Mouse (Mus musculus) T-helper 2 cell (primary cell): Measurements from ENCODE around the gene Racgap1.

ENCODE experiments used
- in situ Hi-C: fragments of 300-600 bp; cut with MboI, MseI; formaldehyde crosslinking; loops from one replicate; pipeline ENCODE4 v1.15.1; 2025; ENCODE audit warnings: high pct_unique_total_duplicates

Gene Racgap1

DNA sequence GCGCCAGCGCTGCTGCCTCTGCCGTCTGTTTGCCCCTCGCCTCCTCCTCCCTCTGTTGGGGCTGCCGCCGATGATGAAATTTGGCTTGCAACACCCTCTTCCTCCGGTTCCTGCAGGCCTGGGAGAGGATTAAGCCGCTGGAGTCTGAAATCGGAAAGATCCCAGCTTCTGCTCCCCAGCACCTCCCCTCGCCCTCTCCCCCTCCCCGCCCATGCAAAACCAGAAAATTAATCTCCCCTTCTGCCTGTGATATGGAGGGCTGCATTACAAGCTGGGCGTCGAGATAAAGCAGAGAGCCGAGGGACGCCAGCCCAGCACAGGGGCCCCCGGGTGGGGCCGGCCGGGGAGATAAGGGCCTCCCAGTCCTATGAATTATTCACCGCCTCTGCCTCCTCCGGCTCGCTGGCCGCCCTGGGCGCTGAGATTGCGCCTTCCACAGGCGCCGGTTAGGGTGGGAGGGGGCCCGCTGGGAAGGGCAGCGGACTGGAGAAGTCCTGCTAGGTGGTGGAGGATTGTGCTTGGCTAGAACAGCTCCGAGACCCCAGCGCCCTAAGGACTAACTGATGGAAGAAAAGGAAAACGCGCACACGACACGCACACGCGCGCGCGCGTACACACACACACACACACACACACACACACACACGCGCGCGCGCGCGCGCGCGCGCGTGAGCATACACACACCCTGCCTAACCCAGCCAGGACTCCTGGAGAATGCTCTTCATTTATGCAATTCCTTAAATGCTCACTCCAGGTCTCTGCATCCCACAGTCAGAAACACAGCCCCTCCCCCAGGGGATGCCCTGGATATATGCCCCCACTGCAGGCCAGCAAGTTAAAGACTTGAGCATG, 13.4 kb upstream of the Racgap1 start:
- in situ Hi-C loops, result no loop called here

DNA sequence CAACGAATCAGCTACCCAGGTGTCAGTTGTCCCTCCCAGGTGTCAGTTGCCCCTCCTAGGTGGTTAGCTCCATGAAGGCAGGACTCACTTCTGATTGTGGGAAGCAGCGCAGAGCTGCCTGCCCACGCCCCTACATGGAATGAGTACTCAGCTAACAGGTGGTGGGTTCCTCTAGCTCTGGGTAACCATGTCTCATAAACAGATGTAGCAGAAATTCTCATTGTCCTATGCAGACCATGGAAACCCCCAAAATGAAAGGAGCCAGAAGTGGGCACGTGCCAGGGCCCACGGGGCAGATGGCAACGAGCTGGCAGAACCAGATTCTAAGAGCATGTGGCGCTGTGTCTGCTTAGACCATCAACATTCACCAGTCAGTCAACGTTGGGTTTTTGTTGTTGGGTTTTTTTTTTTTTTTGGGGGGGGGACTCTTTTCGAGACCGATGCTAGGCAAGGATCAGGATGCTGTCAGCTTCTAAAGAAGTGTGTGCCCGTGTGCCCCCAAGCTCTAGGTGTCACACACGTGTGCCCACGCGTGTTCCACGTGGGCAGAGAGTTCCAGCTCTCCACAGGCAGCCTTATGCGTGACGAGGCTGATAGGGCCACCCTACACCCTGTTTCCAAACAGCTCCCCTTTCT, 12.6 kb upstream of the Racgap1 start:
- in situ Hi-C loops, result no loop called here

GRCm38 (mm10) chr15:99662371-99662770, 10.9 kb upstream of the Racgap1 start:
- in situ Hi-C loops, result no loop called here

DNA sequence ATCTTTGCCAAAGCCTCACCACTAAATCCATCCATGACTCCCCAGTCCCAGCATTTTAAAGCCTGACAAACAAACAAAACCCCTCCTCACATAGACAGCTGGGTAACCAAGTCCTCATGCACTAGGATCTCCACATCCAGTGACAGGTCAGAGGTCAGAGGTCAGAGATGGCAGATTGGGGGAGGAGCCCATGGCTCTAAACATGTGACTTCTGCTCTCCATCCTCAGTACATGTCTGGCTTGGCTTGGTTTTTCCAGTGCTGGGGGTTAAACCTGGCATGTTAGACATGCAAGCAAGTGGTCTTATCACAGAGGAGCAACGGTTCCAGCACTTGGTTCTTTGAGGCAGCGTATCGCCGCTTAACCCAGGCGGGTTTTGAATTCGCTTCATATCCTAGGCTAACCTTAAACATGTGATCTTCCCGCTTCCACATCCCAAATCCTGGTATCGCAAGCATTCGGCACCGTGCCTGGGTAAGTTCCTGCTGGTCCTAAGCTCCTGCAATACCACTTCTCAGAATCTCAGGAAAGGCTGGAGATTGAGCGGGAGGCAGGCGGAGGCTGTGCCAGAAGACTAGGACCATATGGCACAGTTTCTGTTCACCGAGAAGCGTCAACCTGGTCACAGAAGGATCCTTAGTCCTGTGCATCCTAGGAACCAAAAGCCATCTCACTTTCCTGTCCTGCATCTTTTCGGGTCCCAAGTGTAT, 9.8 kb upstream of the Racgap1 start:
- in situ Hi-C loops, result no loop called here

DNA sequence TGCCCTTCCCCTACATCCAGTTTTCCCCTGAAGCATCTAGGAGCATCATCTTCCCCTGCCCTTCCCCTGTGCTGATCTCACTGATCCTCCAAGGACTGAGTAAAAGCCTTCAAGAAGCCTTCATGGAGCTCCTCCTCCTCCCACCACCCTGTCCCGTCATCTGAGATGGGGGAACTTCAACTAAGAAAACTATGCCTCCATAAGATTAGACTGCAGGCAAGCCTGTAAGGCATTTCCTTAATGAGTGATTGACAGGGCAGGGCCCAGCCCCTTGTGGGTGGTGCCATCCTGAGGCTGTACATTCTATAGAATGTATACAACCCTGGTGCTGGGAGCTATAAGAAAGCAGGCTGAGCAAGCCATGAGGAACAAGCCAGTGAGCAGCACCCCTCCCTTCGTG, 7.0 kb upstream of the Racgap1 start:
- in situ Hi-C loops, result no loop called here

GRCm38 (mm10) chr15:99655956-99656355, 4.5 kb upstream of the Racgap1 start:
- in situ Hi-C loops, result no loop called here

- in situ Hi-C loops, result no loop called here
Measured at GRCm38 (mm10) chr15:99653876-99654275, 2.4 kb upstream of the Racgap1 start.

DNA sequence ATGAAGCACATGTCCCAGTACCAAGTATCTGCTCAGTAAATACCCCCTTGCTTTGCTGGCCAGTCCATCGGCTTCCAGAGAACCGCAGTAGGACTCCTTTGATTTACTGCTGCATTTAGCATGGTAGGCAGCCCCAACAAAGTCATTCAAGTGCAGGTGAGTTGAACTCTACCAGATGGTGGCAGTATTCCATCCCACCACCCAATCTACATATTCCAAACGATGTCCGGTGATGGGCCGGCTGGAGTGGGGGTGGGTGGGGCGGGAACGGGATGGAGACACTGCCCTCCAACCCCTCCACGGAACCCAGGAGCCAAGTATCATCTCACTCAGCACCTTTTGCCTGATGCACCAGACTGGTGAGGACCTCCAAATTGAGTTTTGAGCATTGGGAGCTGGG, 1.8 kb upstream of the Racgap1 start:
- in situ Hi-C loops, result no loop called here

GRCm38 (mm10) chr15:99651984-99652872, 772 bp upstream of the Racgap1 start:
- in situ Hi-C loops, result no loop called here

DNA sequence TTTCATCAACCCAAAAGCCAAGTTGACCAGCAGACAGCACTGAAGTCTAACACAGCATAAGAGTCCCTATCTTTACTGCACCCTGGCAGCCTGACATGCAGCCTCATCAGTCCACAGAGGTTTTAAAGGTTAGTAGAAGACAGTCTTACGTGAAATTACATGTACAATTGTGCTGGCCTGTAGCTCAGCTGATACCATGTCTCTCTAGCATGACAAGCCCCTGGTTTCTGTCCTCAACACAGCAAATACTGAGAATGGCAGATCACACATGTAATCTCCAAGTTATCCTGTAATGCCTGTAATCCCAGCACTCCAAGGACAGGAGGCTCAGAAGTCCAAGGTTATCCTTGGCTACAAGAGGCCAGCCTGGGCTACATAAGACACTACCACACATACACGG, 1.2 kb downstream of the Racgap1 start:
- in situ Hi-C loops, result no loop called here

GRCm38 (mm10) chr15:99649067-99649761, 2.2 kb downstream of the Racgap1 start:
- in situ Hi-C loops, result no loop called here

GRCm38 (mm10) chr15:99648326-99648725, 3.1 kb downstream of the Racgap1 start:
- in situ Hi-C loops, result no loop called here

GRCm38 (mm10) chr15:99644776-99645175, 6.7 kb downstream of the Racgap1 start:
- in situ Hi-C loops, result no loop called here

DNA sequence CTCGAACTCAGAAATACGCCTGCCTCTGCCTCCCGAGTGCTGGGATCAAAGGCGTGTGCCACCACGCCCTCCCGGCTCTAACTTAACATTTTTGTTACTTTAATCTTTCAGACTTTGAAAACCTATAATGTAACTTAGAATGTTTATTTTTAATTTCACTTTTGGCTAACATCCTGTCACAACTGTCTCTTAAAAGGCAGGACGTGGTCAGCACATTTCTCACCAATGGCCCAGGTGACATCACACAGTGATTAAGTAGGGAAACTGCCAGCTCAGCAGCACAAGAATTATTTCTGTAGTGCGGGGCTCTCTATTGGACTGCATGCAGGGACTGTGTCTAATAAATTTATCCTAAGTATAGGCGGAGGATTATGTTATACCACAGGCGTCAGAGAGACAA, 7.6 kb downstream of the Racgap1 start:
- in situ Hi-C loops, result no loop called here

- in situ Hi-C loops, result no loop called here
Measured at GRCm38 (mm10) chr15:99642622-99643021, 8.8 kb downstream of the Racgap1 start.

DNA sequence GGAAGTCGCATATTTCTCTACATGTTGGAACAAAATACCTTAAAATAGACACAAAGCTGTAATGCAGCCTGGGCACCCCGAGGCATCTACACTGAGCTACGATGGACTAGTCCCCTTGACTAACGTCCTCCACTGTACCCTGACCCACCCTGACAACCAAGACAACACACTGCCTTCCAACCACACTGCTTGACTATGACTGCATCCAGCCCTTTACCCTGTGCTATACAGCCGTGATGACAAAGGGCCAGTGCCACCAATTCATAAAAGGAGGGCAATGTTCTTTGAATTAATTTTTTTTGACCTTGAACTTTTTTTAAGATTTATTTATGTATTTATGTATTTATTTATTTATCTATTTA, 13.4 kb downstream of the Racgap1 start:
- in situ Hi-C loops, result no loop called here

GRCm38 (mm10) chr15:99637405-99638123, 13.9 kb downstream of the Racgap1 start:
- in situ Hi-C loops, result no loop called here

- in situ Hi-C loops, result no loop called here
Measured at GRCm38 (mm10) chr15:99634702-99635101, 16.8 kb downstream of the Racgap1 start.

DNA sequence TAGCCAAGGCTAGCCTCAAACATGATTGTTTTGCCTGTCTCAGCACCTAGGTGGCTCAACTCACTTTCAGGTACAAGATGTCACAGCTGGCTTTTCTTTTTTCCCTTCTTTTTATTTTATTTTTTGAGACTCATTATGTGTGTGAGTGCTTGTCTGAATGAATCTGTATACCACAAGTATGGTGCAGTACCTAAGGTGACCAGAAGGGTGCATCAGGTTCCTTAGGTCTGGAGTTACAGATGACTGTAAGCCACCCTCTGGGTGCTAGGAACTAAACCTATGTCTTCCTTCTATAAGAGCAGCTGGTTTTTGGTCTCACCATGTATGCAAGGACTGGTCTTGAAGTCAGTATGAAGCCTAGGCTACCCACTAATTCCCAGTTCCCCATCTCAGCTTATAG, 19.8 kb downstream of the Racgap1 start:
- in situ Hi-C loops, result no loop called here

- in situ Hi-C loops, result no loop called here
Measured at GRCm38 (mm10) chr15:99622063-99622462, 29.4 kb downstream of the Racgap1 start.
